Mouse (Mus musculus) small intestine, adult 2 months (tissue): ENCODE results near the gene Cblc. TPM values are rescaled to one million over a fixed set of nuclear protein-coding genes. Genes with fewer than 3 reads are reported as not detected.

Experiments used
- H3K27ac ChIP-seq: fragments of 200-500 bp; 2 replicates; pipeline ENCODE4 v1.5.1; 2012; ENCODE audit warnings: low read depth, low read length, control low read depth, inconsistent platforms; ENCODE audit not compliant: insufficient read depth
- H3K27me3 ChIP-seq: fragments of 200-500 bp; 2 replicates; pipeline ENCODE4 v1.6.1; 2012; ENCODE audit warnings: mild to moderate bottlenecking, moderate library complexity, low read length, inconsistent platforms; ENCODE audit not compliant: control insufficient read depth, insufficient read depth
- H3K36me3 ChIP-seq: fragments of 200-500 bp; 2 replicates; pipeline ENCODE4 v1.6.1; 2012; ENCODE audit warnings: mild to moderate bottlenecking, low read length, control low read depth, inconsistent platforms; ENCODE audit not compliant: control insufficient read depth, insufficient read depth
- H3K4me1 ChIP-seq: fragments of 200-500 bp; 2 replicates; pipeline ENCODE4 v1.6.1; 2012; ENCODE audit warnings: low read length, inconsistent platforms, mixed read lengths; ENCODE audit not compliant: control insufficient read depth, insufficient read depth, insufficient read length
- H3K4me3 ChIP-seq: fragments of 200-500 bp; 2 replicates; pipeline ENCODE4 v1.5.1; 2012; ENCODE audit warnings: low read depth, mild to moderate bottlenecking, control low read depth, inconsistent platforms, low read length, moderate library complexity
- CTCF ChIP-seq: fragments of 200-500 bp; IDR thresholded peaks from 2 replicates; pipeline ENCODE4 v1.5.1; 2012; ENCODE audit warnings: low read depth, mild to moderate bottlenecking, control low read depth, inconsistent platforms, low read length, moderate library complexity, mixed read lengths; ENCODE audit not compliant: insufficient replicate concordance, insufficient read length; ENCODE audit errors: extremely low read depth
- POLR2A ChIP-seq: fragments of 200-500 bp; IDR thresholded peaks from 2 replicates; pipeline ENCODE4 v1.6.1; 2012; ENCODE audit warnings: low read depth, mild to moderate bottlenecking, control low read depth, inconsistent platforms, low read length, moderate library complexity
- WGBS: fragments of 180-500 bp; shearing (Covaris S2); methylation state at CpG from one replicate; pipeline ENCODE4 v1.1.7; 2018; 5-methylcytosine and 5-hydroxymethylcytosine counted together
- polyA plus RNA-seq: library from polyadenylated mRNA; depleted of rRNA; stranded (reverse); fragments of >200 nt; gene quantifications from 2 replicates; pipeline ENCODE4 v1.2.3, GENCODE M21; 2012

Cblc gene
- polyA plus RNA-seq, 1 experiment = 145 TPM

GRCm38 (mm10) chr7:19818875-19819274 lies 22.3 kb upstream of the Cblc start:
- Histone ChIP-seq H3K27ac (peak overlapping the region; percentile 90), H3K4me3 (no peak overlapping the region; the same call in 1 of the 2 replicates), H3K27me3 (no peaks in the 10 kb centered on the region), H3K4me1 (peaks cover 38% of the 10 kb centered on the region), H3K36me3 (peaks cover 26% of the 10 kb centered on the region)
- WGBS = 44% methylated on average over 7 of the region's 7 CpGs
- TF ChIP-seq CTCF (no peak), POLR2A (no peak)

- TF ChIP-seq CTCF = no peak
- no peak for TF ChIP-seq POLR2A
- Histone ChIP-seq H3K27ac (peak overlapping the region; percentile 90), H3K36me3 (peaks cover 29% of the 10 kb centered on the region), H3K27me3 (no peaks in the 10 kb centered on the region), H3K4me3 (no peak overlapping the region; the same call in 1 of the 2 replicates), H3K4me1 (peaks cover 33% of the 10 kb centered on the region)
- WGBS = 46% methylated on average over 5 of the region's 5 CpGs
Observed at GRCm38 (mm10) chr7:19818440-19818839, 21.8 kb upstream of the Cblc start.

- no peaks in the 10 kb centered on the region for H3K27me3 ChIP-seq
- H3K27ac ChIP-seq = peak overlapping the region; percentile 90
- WGBS = 17% methylated on average over 15 of the region's 15 CpGs
- H3K36me3 ChIP-seq = peaks cover 32% of the 10 kb centered on the region
- H3K4me3 ChIP-seq = peak overlapping the region; percentile 65
- TF ChIP-seq CTCF (no peak), POLR2A (peak; percentile 33; the same call in 1 of the 2 replicates)
- peaks cover 29% of the 10 kb centered on the region for H3K4me1 ChIP-seq
Observed at GRCm38 (mm10) chr7:19817382-19818105, 20.9 kb upstream of the Cblc start.

GRCm38 (mm10) chr7:19816224-19816771 lies 19.7 kb upstream of the Cblc start:
- peaks cover 43% of the 10 kb centered on the region for H3K36me3 ChIP-seq
- TF ChIP-seq CTCF (no peak), POLR2A (peak; percentile 25; the same call in 1 of the 2 replicates)
- H3K27ac ChIP-seq = peak overlapping the region; percentile 90
- WGBS = 2% methylated on average over 28 of the region's 28 CpGs
- peaks cover 29% of the 10 kb centered on the region for H3K4me1 ChIP-seq
- H3K27me3 ChIP-seq = no peaks in the 10 kb centered on the region
- H3K4me3 ChIP-seq = peak overlapping the region; percentile 65

GRCm38 (mm10) chr7:19815296-19816223 lies 19.0 kb upstream of the Cblc start:
- WGBS = 40% methylated on average over 17 of the region's 17 CpGs
- H3K27ac ChIP-seq = peak overlapping the region; percentile 75
- H3K27me3 ChIP-seq = no peaks in the 10 kb centered on the region
- TF ChIP-seq CTCF (no peak), POLR2A (no peak)
- peaks cover 50% of the 10 kb centered on the region for H3K36me3 ChIP-seq
- H3K4me3 ChIP-seq = peak overlapping the region; percentile 65
- peaks cover 29% of the 10 kb centered on the region for H3K4me1 ChIP-seq

- peaks cover 18% of the 10 kb centered on the region for H3K4me1 ChIP-seq
- H3K27me3 ChIP-seq = no peaks in the 10 kb centered on the region
- 77% methylated on average over 6 of the region's 6 CpGs for WGBS
- peaks cover 60% of the 10 kb centered on the region for H3K36me3 ChIP-seq
- H3K4me3 ChIP-seq = no peak overlapping the region
- no peak overlapping the region for H3K27ac ChIP-seq
- TF ChIP-seq CTCF = no peak
- no peak for TF ChIP-seq POLR2A
Observed at GRCm38 (mm10) chr7:19813579-19814122, 17.0 kb upstream of the Cblc start.
